Mouse (Mus musculus) lung, adult 2 months (tissue): ENCODE data around the gene Gm609. TPM values are rescaled to one million over a fixed set of nuclear protein-coding genes. Genes with fewer than 3 reads are reported as not detected.
"Not testable (repeated sequence)": the region's sequence is repeated elsewhere in the genome, so short reads cannot be mapped to it uniquely, and the experiment has no call there.

Experiments
- DNase-seq: peaks from one replicate; pipeline ENCODE4 v3.0.0; 2022
- H3K4me1 ChIP-seq: fragments of 200-500 bp; 2 replicates; pipeline ENCODE4 v1.6.1; 2011; ENCODE audit warnings: low read length; ENCODE audit not compliant: control insufficient read depth, insufficient read depth
- H3K4me3 ChIP-seq: fragments of 200-500 bp; replicated peaks from 2 replicates; pipeline ENCODE3; 2011; ENCODE audit warnings: low read depth, mild to moderate bottlenecking, control low read depth, low read length; ENCODE audit errors: extremely low read depth
- CTCF ChIP-seq: fragments of 200-500 bp; IDR thresholded peaks from 2 replicates; pipeline ENCODE4 v1.5.1; 2011; ENCODE audit warnings: mild to moderate bottlenecking, low read length, control low read depth; ENCODE audit not compliant: insufficient read depth
- POLR2A ChIP-seq: fragments of 200-500 bp; IDR thresholded peaks from 2 replicates; pipeline ENCODE4 v1.6.1; 2011; ENCODE audit warnings: low read depth, mild to moderate bottlenecking, control low read depth, low read length, borderline replicate concordance; ENCODE audit errors: extremely low read depth
- WGBS: fragments of 180-500 bp; shearing (Covaris S2); methylation state at CpG from one replicate; pipeline ENCODE4 v1.1.7; 2018; 5-methylcytosine and 5-hydroxymethylcytosine counted together
- polyA plus RNA-seq: library from polyadenylated mRNA; depleted of rRNA; stranded (reverse); fragments of >200 nt; gene quantifications from 2 replicates; pipeline ENCODE4 v1.2.3, GENCODE M21; 2012; rRNA removed

Gm609 gene
- 0.05 TPM in 1 of 2 replicates, not detected in the other for polyA plus RNA-seq

- no peak for DNase-seq
- no peak within 1 kb of the TSS for H3K4me3 ChIP-seq
- 66% methylated on average over 5 of the region's 5 CpGs for WGBS
- H3K4me1 ChIP-seq, result peaks cover 2% of the 10 kb centered on the region; the same call in 1 of the 2 replicates
- TF ChIP-seq CTCF (no peak), POLR2A (no peak)
Measured at GRCm38 (mm10) chr16:45492927-45493326, at the start of gene Gm609. Gene Gm609 (minus strand): TSS chr16:45492969.

GRCm38 (mm10) chr16:45542108-45542507, 49.3 kb upstream of the Gm609 start:
- no peak for DNase-seq

GRCm38 (mm10) chr16:45538342-45538741, 45.6 kb upstream of the Gm609 start:
- H3K4me3 ChIP-seq, H3K4me1 ChIP-seq, DNase-seq: not testable (repeated sequence)
- WGBS, result 17% methylated on average over 1 of the region's 1 CpGs

More at GRCm38 (mm10) chr16:45542108-45542507, 49.3 kb upstream of the Gm609 start:
- Histone ChIP-seq H3K4me3 (no peak overlapping the region), H3K4me1 (no peaks in the 10 kb centered on the region)
- TF ChIP-seq CTCF, result no peak
- TF ChIP-seq POLR2A, result no peak

GRCm38 (mm10) chr16:45535009-45535408, 42.2 kb upstream of the Gm609 start, which contains the start of gene Slc9c1:
Gene Slc9c1 (plus strand): TSS chr16:45535309.
- TF ChIP-seq CTCF, result no peak
- no peak for TF ChIP-seq POLR2A
- H3K4me1 ChIP-seq, result no peaks in the 10 kb centered on the region
- WGBS, result 95% methylated on average over 5 of the region's 5 CpGs
- no peak within 1 kb of the TSS for H3K4me3 ChIP-seq
- DNase-seq, result no peak

GRCm38 (mm10) chr16:45531950-45532349, 39.2 kb upstream of the Gm609 start, which contains the start of gene Gm17783:
Gene Gm17783 (minus strand): TSS chr16:45532050.
- TF ChIP-seq POLR2A, result no peak
- TF ChIP-seq CTCF, result no peak
- WGBS, result 73% methylated on average over 4 of the region's 4 CpGs
- Histone ChIP-seq H3K4me1 (no peaks in the 10 kb centered on the region), H3K4me3 (no peak within 1 kb of the TSS)
- no peak for DNase-seq

GRCm38 (mm10) chr16:45525551-45525950, 32.8 kb upstream of the Gm609 start:
- TF ChIP-seq CTCF (no peak), POLR2A (no peak)
- WGBS, result 67% methylated on average over 5 of the region's 5 CpGs

GRCm38 (mm10) chr16:45495326-45495725, 2.6 kb upstream of the Gm609 start:
- WGBS, result 47% methylated on average over 1 of the region's 1 CpGs
- DNase-seq, result no peak
- Histone ChIP-seq H3K4me1 (peaks cover 2% of the 10 kb centered on the region; the same call in 1 of the 2 replicates), H3K4me3 (no peak overlapping the region)
- TF ChIP-seq POLR2A, result no peak
- no peak for TF ChIP-seq CTCF

More at GRCm38 (mm10) chr16:45525551-45525950, 32.8 kb upstream of the Gm609 start:
- Histone ChIP-seq H3K4me1 (no peaks in the 10 kb centered on the region), H3K4me3 (no peak overlapping the region)
- DNase-seq, result no peak

GRCm38 (mm10) chr16:45476991-45477390, 15.8 kb downstream of the Gm609 start:
- no peaks in the 10 kb centered on the region for H3K4me1 ChIP-seq
- no peak for DNase-seq

GRCm38 (mm10) chr16:45471836-45472235, 20.9 kb downstream of the Gm609 start:
- H3K4me3 ChIP-seq, DNase-seq, H3K4me1 ChIP-seq: not testable (repeated sequence)
- 50% methylated on average over 3 of the region's 3 CpGs for WGBS

More at GRCm38 (mm10) chr16:45476991-45477390, 15.8 kb downstream of the Gm609 start:
- no peak for TF ChIP-seq POLR2A
- no peak for TF ChIP-seq CTCF
- no peak overlapping the region for H3K4me3 ChIP-seq

GRCm38 (mm10) chr16:45454762-45455161, 38.0 kb downstream of the Gm609 start:
- no peak overlapping the region for H3K4me3 ChIP-seq
- DNase-seq, result no peak
- no peak for TF ChIP-seq POLR2A
- TF ChIP-seq CTCF, result no peak
- H3K4me1 ChIP-seq, result no peaks in the 10 kb centered on the region

GRCm38 (mm10) chr16:45437230-45437739, 55.5 kb downstream of the Gm609 start:
- Histone ChIP-seq H3K4me3 (no peak overlapping the region), H3K4me1 (no peaks in the 10 kb centered on the region)
- 86% methylated on average over 1 of the region's 1 CpGs for WGBS
- TF ChIP-seq CTCF (no peak), POLR2A (no peak)
- no peak for DNase-seq
